Mouse (Mus musculus) liver, embryonic 14.5 days (tissue): ENCODE measurements around the gene Lamtor2.

ENCODE experiments used
- CTCF ChIP-seq: IDR thresholded peaks from 2 replicates; pipeline ENCODE4 v1.5.1; 2016; ENCODE audit warnings: antibody characterized with exemption, low read depth, control low read depth
- EP300 ChIP-seq: IDR thresholded peaks from 2 replicates; pipeline ENCODE4 v1.6.1; 2016; ENCODE audit warnings: antibody characterized with exemption, low read depth

DNA sequence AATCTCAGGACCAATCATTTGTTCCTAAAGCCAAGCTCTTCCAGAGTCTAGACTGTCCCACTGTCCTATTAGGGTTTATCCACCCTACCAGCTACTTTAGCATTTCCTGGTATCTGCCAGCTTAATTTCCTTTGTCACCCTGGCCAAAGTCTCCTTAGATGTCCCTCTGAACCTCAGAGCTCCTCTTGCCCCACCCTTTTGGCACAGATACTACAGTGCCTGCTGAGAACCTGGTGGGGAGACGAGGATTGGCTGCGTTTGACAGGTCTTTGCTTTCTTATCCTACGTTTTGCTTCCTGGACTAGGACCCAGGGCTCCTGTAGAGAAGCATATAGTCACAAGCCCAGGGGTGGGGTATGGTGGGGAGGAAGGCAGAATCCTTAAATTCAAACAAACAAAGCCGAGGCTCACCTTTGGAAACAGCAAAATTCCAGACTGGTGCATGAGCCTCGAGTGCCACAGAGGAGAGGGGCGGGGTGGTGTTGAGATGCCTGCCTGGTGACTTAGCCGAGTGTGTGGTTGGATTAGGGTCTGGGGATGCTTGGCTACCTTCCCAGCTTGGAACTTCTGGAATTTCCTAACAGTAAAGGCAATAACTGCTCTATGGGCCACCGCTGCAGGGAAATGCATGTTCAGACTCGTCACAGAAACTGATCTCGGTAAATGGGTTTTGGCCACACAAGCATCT lies 41.2 kb upstream of the Lamtor2 start:
- no peak for TF ChIP-seq CTCF
- TF ChIP-seq EP300 = no peak
